Comparison of ENCODE assay signal across 22 mouse cellular contexts in the genomic region with DNA sequence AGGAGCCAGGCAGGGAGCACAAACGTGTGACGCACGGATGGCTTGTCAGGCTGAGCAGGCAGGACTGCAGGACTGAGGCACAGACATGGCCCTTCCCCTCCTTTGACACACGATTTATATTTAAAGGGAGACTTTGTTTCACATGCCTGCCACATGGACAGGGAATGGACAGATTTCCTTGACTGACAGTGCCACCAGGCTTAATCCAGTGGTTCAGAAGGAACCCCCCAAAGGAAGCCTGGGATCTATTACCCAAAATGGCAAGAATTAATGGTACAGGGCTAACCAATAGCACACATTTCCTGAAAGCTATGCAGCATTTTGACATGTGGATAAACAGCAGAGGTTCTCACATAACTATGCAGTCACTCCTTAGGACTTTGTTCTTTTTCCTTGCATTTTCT.
DNase-seq lines count a peak whose midpoint lies in the region; ATAC-seq lines count a peak whose summit lies in the region.
"Had no signal": no experiment of that assay in that cellular context is flagged by ENCODE, and none has a peak within 500 bp of the region (broad histone marks: within the 10 kb centered on the region; RNA-seq: fewer than 3 reads in every experiment).

No protein-coding gene starts in this region.

- H3K27me3 ChIP-seq in lung, embryonic 15.5 days, result no peaks in the 10 kb centered on the region
- H3K27me3 ChIP-seq in embryonic facial prominence, embryonic 10.5 days (replicated peaks; ENCODE audit: low read depth, poor library complexity, severe bottlenecking), result no peaks in the 10 kb centered on the region
- no peaks in the 10 kb centered on the region for H3K27me3 ChIP-seq in embryonic facial prominence, embryonic 14.5 days (replicated peaks; ENCODE audit: control insufficient read depth, insufficient read depth, low read length)
- no peaks in the 10 kb centered on the region for H3K27me3 ChIP-seq in midbrain, embryonic 14.5 days (ENCODE audit: control insufficient read depth, insufficient read depth, low read length)
- H3K27me3 ChIP-seq: liver, embryonic 12.5 days; neural tube, embryonic 13.5 days had no signal

- H3K4me1 ChIP-seq in lung, embryonic 15.5 days, result peaks cover 5% of the 10 kb centered on the region; the same call in 1 of the 2 replicates
- peaks cover 19% of the 10 kb centered on the region for H3K4me1 ChIP-seq in embryonic facial prominence, embryonic 10.5 days
- H3K4me1 ChIP-seq in embryonic facial prominence, embryonic 14.5 days (ENCODE audit: control insufficient read depth, insufficient read depth, low read length), result peaks cover 10% of the 10 kb centered on the region
- H3K4me1 ChIP-seq in midbrain, embryonic 14.5 days (ENCODE audit: control insufficient read depth, insufficient read depth, low read length), result no peaks in the 10 kb centered on the region
- H3K4me1 ChIP-seq: liver, embryonic 12.5 days; neural tube, embryonic 13.5 days had no signal

- no peak; the same call in 1 of the 2 replicates for ATAC-seq in lung, embryonic 15.5 days (ENCODE audit: borderline replicate concordance, extremely low read depth, low FRiP score, low TSS enrichment)
- peak; percentile 72 for ATAC-seq in embryonic facial prominence, embryonic 14.5 days (ENCODE audit: low read depth)
- peak; percentile 68; the same call in 1 of the 2 replicates for ATAC-seq in midbrain, embryonic 14.5 days (ENCODE audit: low FRiP score, low TSS enrichment)
- no peak for ATAC-seq in granulocyte monocyte progenitor cell, adult 5-6 weeks (replicated peaks; ENCODE audit: poor library complexity, severe bottlenecking)
- ATAC-seq: forebrain, embryonic 14.5 days; intestine, embryonic 16.5 days; liver, embryonic 12.5 days; lung, postnatal 0 days had no signal

- intact Hi-C loops in left cerebral cortex, postnatal 25 days (cut with DNase I), result no loop called here

- H3K27ac ChIP-seq in lung, embryonic 15.5 days, result 0 out of 2 replicates have a peak overlapping the region, but pooled peaks have one; percentile 37
- peak overlapping the region; percentile 40; the same call in 1 of the 2 replicates for H3K27ac ChIP-seq in embryonic facial prominence, embryonic 10.5 days (replicated peaks)
- H3K27ac ChIP-seq in embryonic facial prominence, embryonic 14.5 days (replicated peaks; ENCODE audit: low read depth, low read length), result no peak overlapping the region
- no peak overlapping the region for H3K27ac ChIP-seq in midbrain, embryonic 14.5 days (replicated peaks; ENCODE audit: low read depth, low read length)
- H3K27ac ChIP-seq: hindbrain, embryonic 14.5 days; liver, embryonic 12.5 days; neural tube, embryonic 13.5 days; stomach, postnatal 0 days had no signal

- no peaks in the 10 kb centered on the region for H3K36me3 ChIP-seq in lung, embryonic 15.5 days
- H3K36me3 ChIP-seq in embryonic facial prominence, embryonic 10.5 days (replicated peaks), result no peaks in the 10 kb centered on the region
- H3K36me3 ChIP-seq in embryonic facial prominence, embryonic 14.5 days (ENCODE audit: control insufficient read depth, insufficient read depth, low read length), result no peaks in the 10 kb centered on the region
- no peaks in the 10 kb centered on the region for H3K36me3 ChIP-seq in midbrain, embryonic 14.5 days (ENCODE audit: control insufficient read depth, insufficient read depth, low read length)
- H3K36me3 ChIP-seq: G1E; liver, embryonic 12.5 days; neural tube, embryonic 13.5 days had no signal

- H3K9ac ChIP-seq in lung, embryonic 15.5 days, result no peak overlapping the region
- H3K9ac ChIP-seq in embryonic facial prominence, embryonic 14.5 days (ENCODE audit: low read depth, low read length), result no peak overlapping the region
- no peak overlapping the region for H3K9ac ChIP-seq in midbrain, embryonic 14.5 days (replicated peaks; ENCODE audit: low read length)
- H3K9ac ChIP-seq: hindbrain, embryonic 14.5 days; liver, embryonic 12.5 days; neural tube, embryonic 13.5 days had no signal

- no peak overlapping the region for H3K4me3 ChIP-seq in lung, embryonic 15.5 days
- H3K4me3 ChIP-seq in embryonic facial prominence, embryonic 10.5 days, result no peak overlapping the region
- H3K4me3 ChIP-seq in embryonic facial prominence, embryonic 14.5 days (ENCODE audit: low read depth, low read length), result no peak overlapping the region
- H3K4me3 ChIP-seq in midbrain, embryonic 14.5 days (replicated peaks; ENCODE audit: low read depth, low read length), result no peak overlapping the region
- H3K4me3 ChIP-seq: liver, embryonic 12.5 days; neural tube, embryonic 13.5 days had no signal

- no peak for DNase-seq in lung, postnatal 25 days (ENCODE audit: low spot score)
- DNase-seq in embryonic facial prominence, embryonic 10.5 days (ENCODE audit: low spot score), result peak; percentile 67
- peak; percentile 78 for DNase-seq in embryonic facial prominence, embryonic 14.5 days (ENCODE audit: low spot score)
- peak; percentile 24 for DNase-seq in midbrain, embryonic 14.5 days
- no peak for DNase-seq in left cerebral cortex, postnatal 25 days (ENCODE audit: low spot score in 2 of 2)
- DNase-seq: cerebellum, postnatal 36 days; gastrocnemius, postnatal 36 days; heart, postnatal 14 days; layer of hippocampus, postnatal 36 days; left cerebral cortex, postnatal 4 days; right cerebral cortex, postnatal 25 days had no signal

- H3K4me2 ChIP-seq in lung, embryonic 15.5 days, result no peak overlapping the region
- no peak overlapping the region for H3K4me2 ChIP-seq in embryonic facial prominence, embryonic 14.5 days (ENCODE audit: low read depth, low read length)
- no peak overlapping the region for H3K4me2 ChIP-seq in midbrain, embryonic 14.5 days (ENCODE audit: low read length)
- H3K4me2 ChIP-seq: heart, embryonic 11.5 days; hindbrain, embryonic 14.5 days; liver, embryonic 12.5 days; neural tube, embryonic 13.5 days had no signal

- WGBS in lung, embryonic 15.5 days, result 28% methylated on average over 4 of the region's 4 CpGs
- WGBS in embryonic facial prominence, embryonic 10.5 days, result 15% methylated on average over 4 of the region's 4 CpGs
- WGBS in embryonic facial prominence, embryonic 14.5 days, result 25% methylated on average over 4 of the region's 4 CpGs
- 1% methylated on average over 4 of the region's 4 CpGs for WGBS in midbrain, embryonic 14.5 days

- no peaks in the 10 kb centered on the region for H3K9me3 ChIP-seq in lung, embryonic 15.5 days
- H3K9me3 ChIP-seq in embryonic facial prominence, embryonic 10.5 days, result no peaks in the 10 kb centered on the region
- no peaks in the 10 kb centered on the region for H3K9me3 ChIP-seq in embryonic facial prominence, embryonic 14.5 days (ENCODE audit: control insufficient read depth, low read length)
- no peaks in the 10 kb centered on the region for H3K9me3 ChIP-seq in midbrain, embryonic 14.5 days (ENCODE audit: control insufficient read depth, low read length)
- H3K9me3 ChIP-seq: G1E; liver, embryonic 12.5 days; neural tube, embryonic 13.5 days had no signal

Comparison
In these comparisons a context has a peak if more than half of its experiments do, and no peak if none do; other contexts are left out.
1. H3K27ac ChIP-seq: peak in lung, embryonic 15.5 days (single experiment) and embryonic facial prominence, embryonic 10.5 days (single experiment); none in embryonic facial prominence, embryonic 14.5 days (single experiment) and midbrain, embryonic 14.5 days (single experiment).
2. ATAC-seq: peak in embryonic facial prominence, embryonic 14.5 days (single experiment) and midbrain, embryonic 14.5 days (single experiment); none in lung, embryonic 15.5 days (single experiment) and granulocyte monocyte progenitor cell, adult 5-6 weeks (single experiment).
3. DNase-seq: peak in embryonic facial prominence, embryonic 10.5 days (single experiment), embryonic facial prominence, embryonic 14.5 days (single experiment) and midbrain, embryonic 14.5 days (single experiment); none in lung, postnatal 25 days (single experiment) and left cerebral cortex, postnatal 25 days (0 of 2).